Mouse (Mus musculus) hindbrain, embryonic 15.5 days (tissue): ENCODE data around the gene Lamp2. TPM values are rescaled to one million over a fixed set of nuclear protein-coding genes. Genes with fewer than 3 reads are reported as not detected.
A peak's percentile ranks its signal among the peaks of the same experiment; 100 is the strongest.
"Not testable (repeated sequence)": the region's sequence is repeated elsewhere in the genome, so short reads cannot be mapped to it uniquely, and the experiment has no call there.

Experiments used
- ATAC-seq: fragments of 200-750 bp; cut with Nextera tagmentation; 2 replicates; pipeline ENCODE4 v1.8.0; 2017; ENCODE audit warnings: low read depth, moderate number of reproducible peaks, moderate TSS enrichment; ENCODE audit not compliant: low FRiP score
- H3K27ac ChIP-seq: fragments of 300-500 bp; sonication (generic); replicated peaks from 2 replicates; pipeline ENCODE4 v1.5.1; 2015; ENCODE audit warnings: mild to moderate bottlenecking, inconsistent platforms
- H3K27me3 ChIP-seq: fragments of 300-500 bp; sonication (generic); 2 replicates; pipeline ENCODE4 v1.6.1; 2015; ENCODE audit warnings: control low read depth, inconsistent platforms
- H3K36me3 ChIP-seq: fragments of 300-500 bp; sonication (generic); 2 replicates; pipeline ENCODE4 v1.6.1; 2015; ENCODE audit warnings: control low read depth, inconsistent platforms
- H3K4me1 ChIP-seq: fragments of 300-500 bp; sonication (generic); replicated peaks from 2 replicates; pipeline ENCODE4 v1.6.1; 2015; ENCODE audit warnings: control low read depth, inconsistent platforms
- H3K4me2 ChIP-seq: fragments of 300-500 bp; sonication (generic); 2 replicates; pipeline ENCODE4 v1.6.1; 2015; ENCODE audit warnings: moderate library complexity, mild to moderate bottlenecking, inconsistent platforms
- H3K4me3 ChIP-seq: fragments of 300-500 bp; sonication (generic); 2 replicates; pipeline ENCODE4 v1.5.1; 2015; ENCODE audit warnings: mild to moderate bottlenecking, inconsistent platforms
- H3K9ac ChIP-seq: fragments of 300-500 bp; sonication (generic); 2 replicates; pipeline ENCODE4 v1.6.1; 2015; ENCODE audit warnings: inconsistent platforms
- H3K9me3 ChIP-seq: fragments of 300-500 bp; sonication (generic); 2 replicates; pipeline ENCODE4 v1.6.1; 2016; ENCODE audit warnings: control low read depth, inconsistent platforms
- WGBS: fragments of 180-500 bp; shearing (Covaris S2); methylation state at CpG from one replicate; pipeline ENCODE4 v1.1.7; 2015; 5-methylcytosine and 5-hydroxymethylcytosine counted together
- polyA plus RNA-seq: library from polyadenylated mRNA; unstranded; fragments of >200 nt; fragmentation: Nextera tagmentation; extraction: Ambion mirVana; gene quantifications from 2 replicates; pipeline ENCODE4 v1.2.1, GENCODE M21; 2015

Gene Lamp2
- polyA plus RNA-seq: 63.3 and 64.3 TPM in 2 replicates

- ATAC-seq: peak; percentile 99
- 18% methylated on average over 45 of the region's 47 CpGs for WGBS
- peak within 1 kb of the TSS; percentile 59 for H3K4me3 ChIP-seq
- 0 out of 2 replicates have a peak, but pooled peaks cover 4% of the 10 kb centered on the region for H3K4me1 ChIP-seq
- H3K9ac ChIP-seq: peak within 1 kb of the TSS; percentile 53
- H3K27me3 ChIP-seq: no peaks in the 10 kb centered on the region
- H3K9me3 ChIP-seq: no peaks in the 10 kb centered on the region
- H3K27ac ChIP-seq: peak within 1 kb of the TSS; percentile 73
- no peaks in the 10 kb centered on the region for H3K36me3 ChIP-seq
- H3K4me2 ChIP-seq: peak within 1 kb of the TSS; percentile 62
These were observed at the start of gene Lamp2 for GRCm38 (mm10) chrX:38455890-38456634. Gene Lamp2, minus strand, starts transcription at chrX:38456454.

GRCm38 (mm10) chrX:38504846-38505245, 48.6 kb upstream of the Lamp2 start:
- Histone ChIP-seq H3K9me3 (no peaks in the 10 kb centered on the region), H3K4me2 (no peak overlapping the region), H3K4me3 (no peak overlapping the region), H3K36me3 (no peaks in the 10 kb centered on the region), H3K4me1 (no peaks in the 10 kb centered on the region), H3K9ac (no peak overlapping the region), H3K27ac (no peak overlapping the region), H3K27me3 (no peaks in the 10 kb centered on the region)
- ATAC-seq: no peak
- WGBS: 91% methylated on average over 14 of the region's 14 CpGs

- not testable (repeated sequence) for H3K9ac ChIP-seq, H3K9me3 ChIP-seq, H3K4me1 ChIP-seq, H3K27ac ChIP-seq, H3K4me3 ChIP-seq, H3K4me2 ChIP-seq, ATAC-seq, H3K27me3 ChIP-seq, H3K36me3 ChIP-seq
- 77% methylated on average over 5 of the region's 5 CpGs for WGBS
These were observed 45.9 kb upstream of the Lamp2 start for GRCm38 (mm10) chrX:38502182-38502581.

- not testable (repeated sequence) for ATAC-seq, H3K27ac ChIP-seq, H3K36me3 ChIP-seq, H3K4me1 ChIP-seq, H3K27me3 ChIP-seq, H3K9ac ChIP-seq, H3K4me3 ChIP-seq, H3K9me3 ChIP-seq
- WGBS: 33% methylated on average over 20 of the region's 20 CpGs
- H3K4me2 ChIP-seq: peak overlapping the region; percentile 32; the same call in 1 of the 2 replicates
These were observed 29.2 kb upstream of the Lamp2 start for GRCm38 (mm10) chrX:38485464-38485863.

GRCm38 (mm10) chrX:38478583-38478982, 22.3 kb upstream of the Lamp2 start:
- H3K27me3 ChIP-seq: no peaks in the 10 kb centered on the region
- no peaks in the 10 kb centered on the region for H3K4me1 ChIP-seq
- no peak for ATAC-seq
- H3K27ac ChIP-seq: no peak overlapping the region
- no peak overlapping the region for H3K9ac ChIP-seq
- H3K4me2 ChIP-seq: no peak overlapping the region
- no peaks in the 10 kb centered on the region for H3K9me3 ChIP-seq
- no peak overlapping the region for H3K4me3 ChIP-seq
- WGBS: 69% methylated on average over 1 of the region's 1 CpGs
- no peaks in the 10 kb centered on the region for H3K36me3 ChIP-seq

- WGBS: 20% methylated on average over 32 of the region's 32 CpGs
- Histone ChIP-seq H3K27me3 (no peaks in the 10 kb centered on the region), H3K27ac (peak overlapping the region; percentile 81), H3K9ac (peak overlapping the region; percentile 40; the same call in 1 of the 2 replicates), H3K4me3 (peak overlapping the region; percentile 60), H3K4me1 (no peaks in the 10 kb centered on the region), H3K4me2 (peak overlapping the region; percentile 58), H3K36me3 (no peaks in the 10 kb centered on the region), H3K9me3 (no peaks in the 10 kb centered on the region)
- ATAC-seq: peak; percentile 93
These were observed 17.5 kb upstream of the Lamp2 start for GRCm38 (mm10) chrX:38473537-38474299.

GRCm38 (mm10) chrX:38473164-38473536, 16.9 kb upstream of the Lamp2 start:
- Histone ChIP-seq H3K36me3 (no peaks in the 10 kb centered on the region), H3K9ac (no peak overlapping the region), H3K27me3 (no peaks in the 10 kb centered on the region), H3K4me3 (peak overlapping the region; percentile 60), H3K27ac (no peak overlapping the region), H3K9me3 (no peaks in the 10 kb centered on the region), H3K4me2 (peak overlapping the region; percentile 58), H3K4me1 (no peaks in the 10 kb centered on the region)
- ATAC-seq: peak; percentile 48; the same call in 1 of the 2 replicates
- 35% methylated on average over 10 of the region's 10 CpGs for WGBS

- H3K27me3 ChIP-seq: no peaks in the 10 kb centered on the region
- H3K4me2 ChIP-seq: no peak overlapping the region
- H3K4me3 ChIP-seq: no peak overlapping the region
- H3K27ac ChIP-seq: no peak overlapping the region
- no peaks in the 10 kb centered on the region for H3K4me1 ChIP-seq
- H3K9ac ChIP-seq: no peak overlapping the region
- ATAC-seq: no peak
- H3K9me3 ChIP-seq: no peaks in the 10 kb centered on the region
- no peaks in the 10 kb centered on the region for H3K36me3 ChIP-seq
These were observed 10.0 kb upstream of the Lamp2 start for GRCm38 (mm10) chrX:38466236-38466635.

GRCm38 (mm10) chrX:38463160-38463559, 6.9 kb upstream of the Lamp2 start:
- ATAC-seq: no peak
- Histone ChIP-seq H3K4me3 (no peak overlapping the region), H3K4me2 (no peak overlapping the region), H3K4me1 (no peaks in the 10 kb centered on the region), H3K9me3 (no peaks in the 10 kb centered on the region), H3K36me3 (no peaks in the 10 kb centered on the region), H3K27me3 (no peaks in the 10 kb centered on the region), H3K27ac (no peak overlapping the region), H3K9ac (no peak overlapping the region)
- WGBS: 93% methylated on average over 2 of the region's 2 CpGs

GRCm38 (mm10) chrX:38462101-38462500, 5.8 kb upstream of the Lamp2 start:
- Histone ChIP-seq H3K4me2 (no peak overlapping the region), H3K27me3 (no peaks in the 10 kb centered on the region), H3K4me1 (no peaks in the 10 kb centered on the region), H3K9me3 (no peaks in the 10 kb centered on the region), H3K36me3 (no peaks in the 10 kb centered on the region), H3K27ac (no peak overlapping the region), H3K4me3 (no peak overlapping the region), H3K9ac (no peak overlapping the region)
- WGBS: 85% methylated on average over 5 of the region's 5 CpGs
- ATAC-seq: no peak

- H3K4me2 ChIP-seq: no peak overlapping the region
- WGBS: 79% methylated on average over 3 of the region's 3 CpGs
- no peak overlapping the region for H3K4me3 ChIP-seq
- H3K9me3 ChIP-seq: no peaks in the 10 kb centered on the region
- H3K9ac ChIP-seq: no peak overlapping the region
- no peaks in the 10 kb centered on the region for H3K4me1 ChIP-seq
- no peak overlapping the region for H3K27ac ChIP-seq
- no peak for ATAC-seq
- no peaks in the 10 kb centered on the region for H3K27me3 ChIP-seq
- no peaks in the 10 kb centered on the region for H3K36me3 ChIP-seq
These were observed 4.6 kb upstream of the Lamp2 start for GRCm38 (mm10) chrX:38460887-38461286.

- Histone ChIP-seq H3K9me3 (no peaks in the 10 kb centered on the region), H3K27ac (no peak overlapping the region), H3K4me1 (0 out of 2 replicates have a peak, but pooled peaks cover 4% of the 10 kb centered on the region), H3K36me3 (no peaks in the 10 kb centered on the region), H3K9ac (no peak overlapping the region), H3K4me3 (no peak overlapping the region), H3K27me3 (no peaks in the 10 kb centered on the region), H3K4me2 (no peak overlapping the region)
- 85% methylated on average over 8 of the region's 8 CpGs for WGBS
- ATAC-seq: no peak
These were observed 2.8 kb upstream of the Lamp2 start for GRCm38 (mm10) chrX:38459076-38459475.
